Comparison of ENCODE assay signal across 28 mouse cellular contexts in genomic region chr5:106597472-106597871, GRCm38 (mm10). TPM values are rescaled to one million over a fixed set of nuclear protein-coding genes. Genes with fewer than 3 reads are reported as not detected.
"Had no signal": no experiment of that assay in that cellular context is flagged by ENCODE, and none has a peak within 500 bp of the region (broad histone marks: within the 10 kb centered on the region; RNA-seq: fewer than 3 reads in every experiment).

No protein-coding gene starts in this region.

- H3K36me3 ChIP-seq: stomach, embryonic 15.5 days had no signal

- H3K4me1 ChIP-seq: kidney, embryonic 15.5 days; limb, embryonic 12.5 days; limb, embryonic 15.5 days; stomach, embryonic 15.5 days had no signal

- H3K27me3 ChIP-seq: kidney, embryonic 15.5 days; limb, embryonic 12.5 days; limb, embryonic 15.5 days; neural tube, embryonic 13.5 days; stomach, embryonic 15.5 days had no signal

- H3K4me3 ChIP-seq: kidney, embryonic 15.5 days; limb, embryonic 12.5 days; limb, embryonic 15.5 days; myocyte; neural tube, embryonic 13.5 days; stomach, embryonic 15.5 days had no signal

- H3K27ac ChIP-seq: kidney, embryonic 15.5 days; limb, embryonic 12.5 days; limb, embryonic 15.5 days; liver, embryonic 14.5 days; macrophage; neural tube, embryonic 13.5 days; stomach, embryonic 15.5 days had no signal

- DNase-seq: kidney, postnatal 10 days; kidney, postnatal 4 days; left cerebral cortex, postnatal 4 days; liver, postnatal 0 days; lung, embryonic 14.5 days; retina, postnatal 1 day; right cerebral cortex, postnatal 25 days; spleen, adult 18-20 months; thymus, postnatal 25 days had no signal

- H3K4me2 ChIP-seq: kidney, embryonic 15.5 days; limb, embryonic 12.5 days; limb, embryonic 15.5 days; liver, embryonic 11.5 days; lung, embryonic 14.5 days; neural tube, embryonic 13.5 days; stomach, embryonic 15.5 days had no signal

- H3K9ac ChIP-seq: kidney, embryonic 15.5 days; limb, embryonic 12.5 days; limb, embryonic 15.5 days; liver, embryonic 14.5 days; liver, postnatal 0 days; lung, embryonic 14.5 days; neural tube, embryonic 13.5 days; stomach, embryonic 15.5 days had no signal

- ATAC-seq: liver, postnatal 0 days; lung, postnatal 0 days; midbrain, embryonic 16.5 days had no signal

- H3K9me3 ChIP-seq: kidney, embryonic 15.5 days; limb, embryonic 12.5 days; limb, embryonic 15.5 days; neural tube, embryonic 13.5 days; stomach, embryonic 15.5 days had no signal

RNA-seq across cellular contexts. Expression of gene Gm17304, which starts 11.4 kb away (rescaled TPM):
- total RNA-seq: layer of hippocampus, adult 18-20 months; layer of hippocampus, postnatal 14 days; left cerebral cortex, adult 8-10 months; left cerebral cortex, postnatal 14 days; left cerebral cortex, postnatal 4 days; megakaryocyte, adult 5-6 weeks; monocyte, adult 5-6 weeks; neutrophil, adult 5-6 weeks had no signal
- polyA plus RNA-seq: kidney, embryonic 15.5 days; limb, embryonic 12.5 days; limb, embryonic 15.5 days; liver, embryonic 11.5 days; liver, embryonic 14.5 days; liver, postnatal 0 days; lung, embryonic 14.5 days; lung, postnatal 0 days; macrophage; midbrain, embryonic 16.5 days; myocyte; neural tube, embryonic 13.5 days; stomach, embryonic 15.5 days; thymus, postnatal 0 days had no signal
